Mouse (Mus musculus) lung, postnatal 0 days (tissue): ENCODE results near the gene Rassf8.

Experiments used
- CTCF ChIP-seq: IDR thresholded peaks from 2 replicates; pipeline ENCODE4 v1.5.1; 2016; ENCODE audit warnings: antibody characterized with exemption, mild to moderate bottlenecking
- EP300 ChIP-seq: IDR thresholded peaks from 2 replicates; pipeline ENCODE4 v1.6.1; 2016; ENCODE audit warnings: antibody characterized with exemption, mild to moderate bottlenecking, control low read depth

DNA sequence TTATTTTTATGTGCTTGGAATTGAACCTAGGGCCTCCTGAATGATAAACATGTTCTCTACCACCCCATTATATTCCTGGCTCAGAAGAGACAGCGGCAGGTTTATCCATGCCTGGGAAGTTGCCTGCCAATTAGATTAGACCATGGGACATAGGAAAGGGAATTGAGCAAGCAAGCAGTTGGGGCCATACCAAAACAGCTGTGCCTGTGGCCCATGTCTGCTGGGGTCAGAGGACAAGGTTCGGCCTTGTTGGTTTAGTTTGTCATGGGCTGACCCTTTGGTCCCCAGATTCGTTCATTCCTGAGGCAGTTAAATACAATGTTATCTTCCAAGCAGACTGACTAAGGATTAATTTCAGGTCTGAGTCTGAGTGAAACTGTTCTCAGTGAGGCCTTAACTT, 10.8 kb downstream of the Rassf8 start:
- TF ChIP-seq CTCF (no peak), EP300 (no peak)
